Mouse (Mus musculus) ovary, adult 2 months (tissue): ENCODE data around the gene 1700013H16Rik. TPM values are rescaled to one million over a fixed set of nuclear protein-coding genes. Genes with fewer than 3 reads are reported as not detected.

Experiments used
- polyA plus RNA-seq: library from polyadenylated mRNA; depleted of rRNA; stranded (reverse); fragments of >200 nt; gene quantifications from 2 replicates; pipeline ENCODE4 v1.2.3, GENCODE M21; 2012; rRNA removed

Gene 1700013H16Rik
- polyA plus RNA-seq: not detected in 2 replicates

DNA sequence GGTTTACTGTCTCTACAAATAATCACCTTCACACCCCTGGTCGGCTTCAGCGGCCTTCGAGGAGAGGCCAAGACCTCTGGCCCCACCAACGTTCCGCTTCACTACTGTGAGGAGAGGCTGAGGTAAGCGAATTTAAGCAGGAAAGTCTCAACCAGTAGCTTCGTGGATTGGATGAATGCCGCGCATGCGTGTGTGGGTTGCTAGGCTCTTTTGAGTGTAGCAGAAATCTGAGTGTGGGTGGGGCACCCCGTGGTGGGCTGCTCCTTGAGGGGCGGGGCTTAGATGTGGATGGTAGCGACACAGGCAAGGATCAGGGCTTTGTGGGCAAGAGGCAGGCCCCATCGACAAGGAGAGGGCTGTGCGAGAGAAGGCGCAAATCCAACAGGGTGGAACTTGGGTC lies at the start of gene 1700013H16Rik:
1700013H16Rik (minus strand) TSS at position 96 of the 400 bp plus-strand sequence.

GRCm38 (mm10) chrX:53797519-53797918 lies 39.9 kb upstream of the 1700013H16Rik start, which contains the start of gene Xlr:
Xlr (minus strand) TSS chrX:53797706.

DNA sequence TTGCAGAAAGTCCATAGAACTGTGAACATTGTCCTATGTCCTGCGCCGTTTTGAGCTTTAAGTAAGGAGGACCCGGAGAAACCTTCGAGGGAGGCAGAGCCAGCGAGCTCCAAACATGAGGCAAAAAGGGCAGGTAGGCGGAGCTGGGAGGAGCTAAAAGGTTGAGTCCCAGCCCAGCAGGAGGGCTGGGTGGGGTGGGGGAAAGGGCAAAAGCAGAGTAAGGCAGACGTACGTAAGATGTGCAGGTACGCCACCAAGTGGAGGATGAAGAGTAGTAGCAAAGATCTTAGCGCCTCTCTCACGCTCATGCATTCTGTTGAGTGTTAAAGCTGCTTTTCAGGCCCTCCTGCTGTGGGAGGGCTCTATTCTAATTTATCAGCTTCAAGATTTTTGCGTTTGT lies 18.6 kb upstream of the 1700013H16Rik start, which contains the start of gene Zfp36l3:
Zfp36l3 (minus strand) TSS at position 119 of the 400 bp plus-strand sequence.

GRCm38 (mm10) chrX:53724596-53724995 lies 33.0 kb downstream of the 1700013H16Rik start, which contains the start of gene 4930502E18Rik:
4930502E18Rik (plus strand) TSS chrX:53724826.

Other genes with a start within 250 kb of the 1700013H16Rik start
- gene Rtl8c, start 149.8 kb downstream of the 1700013H16Rik start, polyA plus RNA-seq: 36.4 and 43.8 TPM in 2 replicates
- not detected in 2 replicates for gene Gm14597, start 148.9 kb downstream of the 1700013H16Rik start, polyA plus RNA-seq
- 224 and 227 TPM in 2 replicates for gene Rtl8a, start 114.1 kb downstream of the 1700013H16Rik start, polyA plus RNA-seq
- 193 and 210 TPM in 2 replicates for gene Rtl8b, start 87.4 kb downstream of the 1700013H16Rik start, polyA plus RNA-seq
- gene 4930502E18Rik, start 33.0 kb downstream of the 1700013H16Rik start, polyA plus RNA-seq: 0.30 and 0.45 TPM in 2 replicates
- 0.10 TPM in 1 of 2 replicates, not detected in the other for gene Zfp36l3, start 18.6 kb upstream of the 1700013H16Rik start, polyA plus RNA-seq
- gene Xlr, start 39.9 kb upstream of the 1700013H16Rik start, polyA plus RNA-seq: not detected in 2 replicates